19 mouse cellular contexts compared by ENCODE assay signal in the genomic region with DNA sequence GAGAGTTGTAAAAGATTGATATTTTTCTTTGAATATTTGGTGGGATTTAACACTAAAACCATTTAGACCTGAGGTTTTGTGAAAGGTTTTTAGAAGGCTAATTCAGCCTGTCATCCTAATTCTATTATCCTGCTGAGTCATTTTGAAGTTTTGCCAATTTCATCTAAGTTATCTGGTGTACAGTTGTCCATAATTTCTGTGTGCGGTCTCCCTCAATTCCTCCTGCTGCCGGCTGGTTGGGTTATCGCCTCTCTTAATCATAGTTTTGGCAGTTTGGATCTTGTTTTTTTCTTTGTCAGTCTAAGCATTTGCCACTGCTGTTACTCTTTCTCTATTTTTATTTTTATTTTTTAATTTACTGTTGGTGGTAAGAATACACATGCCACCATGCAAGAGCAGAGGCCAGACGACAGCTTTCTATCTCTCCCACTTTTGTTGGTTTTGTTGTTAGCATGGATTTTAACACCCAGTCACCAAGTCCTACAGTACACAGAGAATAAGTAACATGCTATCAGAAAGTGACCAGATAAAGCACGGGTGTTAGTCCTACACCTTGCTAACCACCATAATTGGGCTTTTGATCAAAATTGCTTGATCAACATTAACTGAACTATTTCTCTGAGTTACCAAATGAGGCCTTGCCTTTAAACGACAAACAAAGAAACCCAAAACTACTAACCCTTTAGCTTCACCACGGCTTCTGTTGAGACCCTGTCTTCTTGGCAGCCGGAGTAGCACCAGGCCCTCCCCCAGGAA. TPM values are rescaled to one million over a fixed set of nuclear protein-coding genes. Genes with fewer than 3 reads are reported as not detected.
"Had no signal": no experiment of that assay in that cellular context is flagged by ENCODE, and none has a peak within 500 bp of the region (broad histone marks: within the 10 kb centered on the region; RNA-seq: fewer than 3 reads in every experiment).

No protein-coding gene starts in this region.

- H3K4me1 ChIP-seq: kidney, embryonic 15.5 days; liver, embryonic 13.5 days; megakaryocyte, embryonic 14.5 days had no signal

- H3K4me3 ChIP-seq: kidney, embryonic 15.5 days; liver, embryonic 13.5 days; megakaryocyte, embryonic 14.5 days had no signal

- H3K36me3 ChIP-seq: kidney, embryonic 15.5 days; liver, embryonic 13.5 days had no signal

- H3K9ac ChIP-seq: kidney, embryonic 15.5 days; liver, embryonic 13.5 days had no signal

- H3K27me3 ChIP-seq: kidney, embryonic 15.5 days had no signal

- H3K9me3 ChIP-seq: kidney, embryonic 15.5 days; liver, embryonic 13.5 days; megakaryocyte, embryonic 14.5 days had no signal

- H3K27ac ChIP-seq: kidney, embryonic 15.5 days; liver, embryonic 13.5 days; macrophage; stomach, postnatal 0 days had no signal

- DNase-seq: kidney, adult 8-10 months; kidney, postnatal 10 days; kidney, postnatal 36 days; liver, embryonic 13.5 days; lung, adult 2 months; lung, postnatal 14 days; midbrain, embryonic 14.5 days; right cerebral cortex, adult 18-20 months; right cerebral cortex, postnatal 14 days; right cerebral cortex, postnatal 4 days; thymus, adult 2 months; thymus, postnatal 14 days; thymus, postnatal 4 days had no signal

- H3K4me2 ChIP-seq: kidney, embryonic 15.5 days; liver, embryonic 13.5 days; midbrain, embryonic 11.5 days had no signal

- ATAC-seq: intestine, embryonic 16.5 days had no signal

RNA-seq across cellular contexts. Expression of a gene that starts 45.7 kb away (rescaled TPM):
- polyA plus RNA-seq: macrophage had no signal

RNA-seq across cellular contexts. Expression of a gene that starts 56.7 kb away (rescaled TPM):
- polyA plus RNA-seq: macrophage had no signal
